Mouse (Mus musculus) left cerebral cortex, adult 18-20 months (tissue): ENCODE data around the gene Ugt1a9. TPM values are rescaled to one million over a fixed set of nuclear protein-coding genes. Genes with fewer than 3 reads are reported as not detected.
"Not testable (repeated sequence)": the region's sequence is repeated elsewhere in the genome, so short reads cannot be mapped to it uniquely, and the experiment has no call there.

Source experiments
- DNase-seq, 2 experiments: peaks; one replicate each; pipeline ENCODE4 v3.0.0; 2021 to 2022; ENCODE audit warnings: low spot score in 2 of 2, mixed read lengths in 1 of 2
- total RNA-seq, 2 experiments: library from RNA; stranded (reverse); gene quantifications; 2 replicates each; pipeline ENCODE4 v1.2.3; 2021

Ugt1a9 gene
- total RNA-seq, 2 experiments from 2014 or later, result not detected

DNA sequence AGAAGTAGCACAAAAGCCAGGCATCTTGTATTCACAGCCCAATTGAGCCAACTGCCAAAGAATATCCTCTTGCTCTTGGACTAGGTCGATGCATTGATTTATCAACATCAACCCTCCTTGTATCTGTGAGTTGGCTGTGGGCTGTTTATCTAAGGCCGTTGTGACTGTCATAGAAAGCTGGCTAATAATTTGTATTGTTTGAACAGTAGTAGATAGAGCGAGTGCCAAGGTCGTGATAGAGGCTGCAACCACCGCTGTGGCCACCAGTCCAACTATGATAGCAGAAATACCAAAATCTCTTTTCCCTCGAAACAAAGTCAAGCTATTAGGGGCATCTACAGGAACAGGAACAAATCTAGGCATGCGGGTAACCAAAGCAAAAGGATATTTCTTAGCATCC is 101.6 kb downstream of the Ugt1a9 start:
- not testable (repeated sequence) for DNase-seq

DNA sequence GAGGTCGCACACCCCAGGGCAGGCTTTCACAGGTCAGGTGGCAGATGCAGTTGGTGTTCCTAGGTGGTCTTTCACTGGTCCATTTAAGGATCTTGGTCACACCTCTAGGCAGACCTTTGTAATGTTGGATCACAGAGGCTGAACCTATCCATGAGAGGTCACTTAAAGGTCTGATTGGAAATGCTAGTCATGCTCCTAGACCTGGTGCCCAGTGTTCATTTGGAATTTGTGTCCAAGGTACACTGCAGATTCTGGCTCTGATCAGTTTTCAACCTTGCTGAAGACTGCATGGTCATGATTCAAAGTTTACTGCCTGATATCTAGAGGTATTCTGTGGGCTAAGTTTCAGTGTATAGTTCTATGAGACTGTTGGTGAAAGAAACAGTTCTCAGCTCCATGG is 109.1 kb downstream of the Ugt1a9 start:
- no peak for DNase-seq

DNA sequence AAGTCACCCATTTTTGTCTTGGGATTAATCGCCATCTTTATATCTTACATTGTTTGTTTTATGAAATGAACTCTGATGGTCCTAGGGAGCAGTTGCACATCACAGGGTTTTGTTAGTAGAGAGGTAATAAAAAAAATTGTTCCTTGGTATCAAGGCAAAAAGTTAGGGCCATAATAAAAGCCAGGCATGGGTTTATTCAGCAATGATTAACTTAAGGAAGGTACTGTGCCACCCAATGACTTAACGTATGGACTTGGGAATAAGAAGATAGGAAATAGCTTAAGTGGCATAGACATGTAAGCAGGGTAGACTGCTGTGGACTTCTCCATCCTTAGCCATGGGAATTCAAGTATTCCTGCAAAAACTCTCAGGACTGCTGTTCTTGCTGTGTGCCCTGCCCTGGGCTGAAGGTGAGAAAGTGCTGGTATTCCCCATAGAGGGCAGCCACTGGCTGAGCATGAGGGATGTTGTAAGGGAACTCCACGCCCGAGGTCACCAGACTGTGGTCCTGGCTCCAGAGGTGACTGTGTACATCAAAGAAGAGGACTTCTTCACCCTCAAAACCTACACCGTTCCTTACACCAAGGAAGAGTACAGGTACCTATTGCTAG is 115.8 kb downstream of the Ugt1a9 start:
- DNase-seq, result no peak

GRCm38 (mm10) chr1:88192136-88192535 is 121.5 kb downstream of the Ugt1a9 start:
- no peak for DNase-seq

DNA sequence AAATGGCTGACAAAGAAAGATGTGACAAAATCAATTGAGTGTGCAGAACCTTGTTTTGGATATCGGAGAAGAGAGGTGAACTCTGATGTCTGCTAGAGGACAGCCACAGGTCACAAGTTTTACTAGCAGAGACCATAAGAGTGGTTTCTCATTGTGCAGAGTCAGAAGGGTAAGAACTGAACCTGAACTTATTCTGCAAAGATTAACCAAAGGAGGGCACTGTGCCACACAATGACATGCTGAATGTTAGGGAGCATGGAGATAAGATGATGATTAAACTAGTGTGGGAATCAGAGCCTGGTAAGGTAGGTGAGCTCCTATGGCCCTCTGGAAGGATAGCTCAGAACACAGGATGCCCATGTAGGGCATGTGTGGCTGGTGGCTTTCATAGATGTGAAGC is 125.1 kb downstream of the Ugt1a9 start:
- no peak for DNase-seq

GRCm38 (mm10) chr1:88197443-88197842 is 126.8 kb downstream of the Ugt1a9 start:
- no peak for DNase-seq

DNA sequence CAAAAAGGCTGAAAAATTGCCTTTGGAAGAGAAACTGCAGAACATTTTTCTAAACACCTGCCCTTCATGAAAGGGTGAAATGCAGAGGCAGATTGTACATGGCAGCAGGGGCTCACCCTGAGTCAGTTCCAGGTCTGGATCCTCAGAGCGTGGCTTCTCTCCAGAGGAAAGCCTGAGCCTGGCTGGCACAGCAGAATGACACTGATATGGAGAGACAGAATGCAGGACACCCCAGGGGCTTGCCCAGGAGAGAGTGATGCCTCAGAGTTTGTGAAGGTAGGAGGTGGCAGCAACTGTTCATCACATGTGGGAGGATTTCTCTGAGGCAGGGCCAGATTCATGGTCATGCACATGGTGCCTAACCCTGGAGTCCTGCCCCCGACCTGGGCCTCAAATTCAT is 129.4 kb downstream of the Ugt1a9 start:
- no peak for DNase-seq

DNA sequence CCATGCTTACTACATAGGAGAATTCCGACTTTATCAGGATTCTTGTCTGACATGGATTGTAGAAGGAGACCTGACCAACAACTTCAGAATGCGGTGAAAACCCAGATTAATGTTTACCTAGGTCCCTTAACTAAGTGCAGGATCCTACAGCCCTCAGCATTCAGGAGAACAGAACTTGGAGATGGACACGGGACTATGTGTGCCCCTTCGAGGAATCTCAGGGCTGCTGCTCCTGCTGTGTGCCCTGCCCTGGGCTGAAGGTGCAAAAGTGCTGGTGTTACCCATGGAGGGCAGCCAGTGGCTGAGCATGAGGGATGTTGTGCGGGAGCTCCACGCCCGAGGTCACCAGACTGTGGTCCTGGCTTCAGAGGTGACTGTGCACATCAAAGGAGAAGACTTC is 129.9 kb downstream of the Ugt1a9 start, which contains the start of gene Ugt1a2:
TSS of gene Ugt1a2 (plus strand) at position 146 of the 400 bp plus-strand sequence.
- no peak for DNase-seq

- DNase-seq, result peak; percentile 80 to 88
Measured at GRCm38 (mm10) chr1:88205294-88205922, 134.8 kb downstream of the Ugt1a9 start, which contains the start of gene Dnajb3. Gene Dnajb3, minus strand, starts transcription at chr1:88205782.

GRCm38 (mm10) chr1:88206843-88207479 is 136.4 kb downstream of the Ugt1a9 start:
- no peak for DNase-seq

GRCm38 (mm10) chr1:88211812-88212211 is 141.2 kb downstream of the Ugt1a9 start, which contains the start of gene Ugt1a1:
Gene Ugt1a1, plus strand, starts transcription at chr1:88211959.
- no peak for DNase-seq

DNA sequence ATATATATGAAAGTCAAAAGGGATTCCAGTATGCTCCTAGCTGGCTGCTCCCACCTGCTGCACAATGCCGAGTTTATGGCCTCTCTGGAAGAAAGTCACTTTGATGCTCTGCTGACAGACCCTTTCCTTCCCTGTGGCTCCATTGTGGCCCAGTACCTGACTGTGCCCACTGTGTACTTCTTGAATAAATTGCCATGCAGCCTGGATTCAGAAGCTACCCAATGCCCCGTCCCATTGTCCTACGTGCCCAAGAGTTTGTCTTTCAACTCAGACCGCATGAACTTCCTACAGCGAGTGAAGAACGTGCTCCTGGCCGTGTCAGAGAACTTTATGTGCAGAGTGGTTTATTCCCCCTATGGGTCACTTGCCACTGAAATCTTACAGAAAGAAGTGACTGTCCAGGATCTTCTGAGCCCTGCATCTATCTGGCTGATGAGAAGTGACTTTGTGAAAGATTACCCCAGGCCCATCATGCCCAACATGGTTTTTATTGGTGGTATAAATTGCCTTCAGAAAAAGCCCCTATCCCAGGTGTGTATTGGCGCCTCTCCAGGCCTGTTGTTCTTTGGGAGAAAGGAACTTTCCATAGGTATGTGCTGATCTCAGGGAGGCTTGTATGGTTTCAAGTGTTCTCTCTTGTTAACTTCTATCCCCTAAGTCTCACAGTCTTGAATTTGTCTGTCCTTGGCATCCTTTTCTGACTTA is 141.9 kb downstream of the Ugt1a9 start:
- DNase-seq, result no peak

DNA sequence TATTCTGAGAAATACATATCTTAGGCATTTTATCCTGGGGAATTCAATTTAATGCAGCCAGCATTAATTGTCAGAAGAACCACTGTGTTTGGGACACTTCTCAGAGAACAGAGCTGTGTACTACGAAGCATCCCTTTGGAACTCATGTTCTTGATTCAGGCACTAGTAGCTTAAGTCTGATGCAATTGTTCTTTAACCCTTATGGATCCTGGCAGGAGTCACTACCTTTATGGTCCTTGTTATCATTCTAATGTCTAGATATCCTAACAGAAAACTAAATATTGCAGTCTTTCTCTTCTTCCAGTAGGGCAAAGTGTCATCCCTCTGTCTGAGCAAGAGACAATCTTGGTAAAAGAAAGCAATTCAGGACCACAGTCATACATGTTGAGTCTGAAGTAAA is 142.5 kb downstream of the Ugt1a9 start:
- no peak for DNase-seq

- no peak for DNase-seq
Measured at GRCm38 (mm10) chr1:88213766-88214461, 143.3 kb downstream of the Ugt1a9 start.

- DNase-seq, result no peak
Measured at GRCm38 (mm10) chr1:88214462-88214952, 143.9 kb downstream of the Ugt1a9 start.

- DNase-seq, result no peak
Measured at GRCm38 (mm10) chr1:88215466-88216380, 145.1 kb downstream of the Ugt1a9 start.

- DNase-seq, result no peak
Measured at GRCm38 (mm10) chr1:88216551-88216950, 146.0 kb downstream of the Ugt1a9 start.

DNA sequence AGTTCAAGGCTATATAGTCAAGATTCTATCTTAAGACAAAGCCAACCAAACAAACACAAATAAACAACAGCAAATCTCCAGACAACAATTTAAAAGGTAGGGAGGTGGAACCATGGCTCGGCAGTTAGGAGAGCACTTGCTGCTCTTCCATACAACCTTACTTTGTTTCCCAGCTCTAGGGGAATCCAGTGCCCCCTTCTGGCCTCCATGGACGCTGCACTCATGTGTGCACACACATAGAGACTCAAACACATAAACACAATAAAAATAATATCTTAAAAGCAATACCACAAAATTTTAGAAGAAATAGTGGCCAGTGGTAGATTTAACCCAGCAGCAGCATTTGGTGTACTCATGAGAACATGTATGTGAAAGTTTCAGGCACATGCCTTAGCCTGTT is 146.5 kb downstream of the Ugt1a9 start:
- no peak for DNase-seq

GRCm38 (mm10) chr1:88217576-88217975 is 147.0 kb downstream of the Ugt1a9 start:
- no peak for DNase-seq

- DNase-seq, result no peak
Measured at GRCm38 (mm10) chr1:88218051-88218450, 147.5 kb downstream of the Ugt1a9 start.
